Comparison of ENCODE assay signal across 15 mouse cellular contexts in genomic region chr1:165682056-165682853, GRCm38 (mm10). TPM values are rescaled to one million over a fixed set of nuclear protein-coding genes. Genes with fewer than 3 reads are reported as not detected.
DNase-seq lines count a peak whose midpoint lies in the region; ATAC-seq and TF ChIP-seq lines count a peak whose summit lies in the region.
"Had no signal": no experiment of that assay in that cellular context is flagged by ENCODE, and none has a peak within 500 bp of the region (broad histone marks: within the 10 kb centered on the region; RNA-seq: fewer than 3 reads in every experiment).

No protein-coding gene starts in this region.

- WGBS in heart, embryonic 12.5 days, result 66% methylated on average over 18 of the region's 18 CpGs
- 35% methylated on average over 18 of the region's 18 CpGs for WGBS in bone marrow, adult 2 months

- peaks cover 31% of the 10 kb centered on the region for H3K36me3 ChIP-seq in heart, embryonic 12.5 days
- H3K36me3 ChIP-seq: hindbrain, embryonic 10.5 days had no signal

- no peaks in the 10 kb centered on the region for H3K9me3 ChIP-seq in heart, embryonic 12.5 days (replicated peaks)
- H3K9me3 ChIP-seq: hindbrain, embryonic 10.5 days had no signal

- no peak overlapping the region for H3K4me3 ChIP-seq in heart, embryonic 12.5 days
- H3K4me3 ChIP-seq in bone marrow, adult 2 months (replicated peaks; ENCODE audit: control insufficient read depth, low read depth, low read length), result no peak overlapping the region
- H3K4me3 ChIP-seq: hindbrain, embryonic 10.5 days had no signal

- ATAC-seq in heart, embryonic 12.5 days (ENCODE audit: insufficient number of reproducible peaks, low FRiP score), result no peak
- ATAC-seq: forebrain, embryonic 14.5 days; midbrain, embryonic 16.5 days had no signal

- no peak for DNase-seq in heart, adult 8-10 months (ENCODE audit: low spot score)
- peak; percentile 53 for DNase-seq in 416B (ENCODE audit: low read depth)
- DNase-seq in kidney, postnatal 36 days, result peak; percentile 40 to 53
- DNase-seq in ovary, postnatal 36 days (ENCODE audit: low spot score), result no peak
- DNase-seq in layer of hippocampus, adult 11-12 months (ENCODE audit: low spot score), result no peak
- DNase-seq in urinary bladder, postnatal 10 days (ENCODE audit: low spot score), result no peak
- DNase-seq: right cerebral cortex, postnatal 4 days; thymus, adult 18-20 months had no signal

- no peak overlapping the region for H3K4me2 ChIP-seq in heart, embryonic 12.5 days

- peaks cover 95% of the 10 kb centered on the region for H3K4me1 ChIP-seq in heart, embryonic 12.5 days (replicated peaks)
- H3K4me1 ChIP-seq in bone marrow, adult 2 months (ENCODE audit: control insufficient read depth, insufficient read depth, low read length), result peaks cover 18% of the 10 kb centered on the region

- no peaks in the 10 kb centered on the region for H3K27me3 ChIP-seq in heart, embryonic 12.5 days (replicated peaks)

- no peak overlapping the region for H3K9ac ChIP-seq in heart, embryonic 12.5 days
- H3K9ac ChIP-seq: liver, embryonic 14.5 days had no signal

- TF ChIP-seq CTCF in bone marrow, adult 2 months (IDR thresholded peaks at IDR 0.05; ENCODE audit: control insufficient read depth, insufficient read depth, low read length), result no peak

- no peak for TF ChIP-seq POLR2A in bone marrow, adult 2 months (IDR thresholded peaks at IDR 0.05; ENCODE audit: borderline replicate concordance, control insufficient read depth, low read depth, low read length)

- peak overlapping the region; percentile 7; the same call in 1 of the 2 replicates for H3K27ac ChIP-seq in heart, embryonic 12.5 days (ENCODE audit: poor library complexity, severe bottlenecking)
- peak overlapping the region; percentile 53; the same call in 1 of the 2 replicates for H3K27ac ChIP-seq in bone marrow, adult 2 months (ENCODE audit: control insufficient read depth, insufficient read depth, low read depth, low read length, poor library complexity)
- H3K27ac ChIP-seq: hindbrain, embryonic 10.5 days; liver, embryonic 14.5 days had no signal

RNA-seq across cellular contexts. Expression of gene Rcsd1, which starts 27.3 kb away (rescaled TPM):
- polyA plus RNA-seq in heart, embryonic 12.5 days (2016; fragmentation: Nextera tagmentation; extraction: Ambion mirVana), result 113 and 122 TPM in 2 replicates
- 10 to 100 TPM; 64.0 to 99.3 (median 73.2) TPM for total RNA-seq in heart, adult 8-10 months (2022)
- polyA plus RNA-seq in bone marrow, adult 2 months (2011; ENCODE audit: insufficient read depth, insufficient read length, low replicate concordance, missing spikeins), result 51.6 and 119 TPM in 2 replicates

RNA-seq across cellular contexts. Expression of gene Mpzl1, which starts 47.9 kb away (rescaled TPM):
- 126 and 135 TPM in 2 replicates for polyA plus RNA-seq in heart, embryonic 12.5 days (2016; fragmentation: Nextera tagmentation; extraction: Ambion mirVana)
- 10 to 100 TPM; 12.3 to 13.6 (median 12.4) TPM for total RNA-seq in heart, adult 8-10 months (2022)
- 5.8 and 20.7 TPM in 2 replicates for polyA plus RNA-seq in bone marrow, adult 2 months (2011; ENCODE audit: insufficient read depth, insufficient read length, low replicate concordance, missing spikeins)
- total RNA-seq: neutrophil, adult 5-6 weeks had no signal

Comparison
In these comparisons a context has a peak if more than half of its experiments do, and no peak if none do; other contexts are left out.
1. DNase-seq: peak in 416B (single experiment) and kidney, postnatal 36 days (2 of 2); none in heart, adult 8-10 months (single experiment), ovary, postnatal 36 days (single experiment), layer of hippocampus, adult 11-12 months (single experiment) and urinary bladder, postnatal 10 days (single experiment).